Mouse (Mus musculus): ENCODE measurements around the gene Dhrs7.

DNA sequence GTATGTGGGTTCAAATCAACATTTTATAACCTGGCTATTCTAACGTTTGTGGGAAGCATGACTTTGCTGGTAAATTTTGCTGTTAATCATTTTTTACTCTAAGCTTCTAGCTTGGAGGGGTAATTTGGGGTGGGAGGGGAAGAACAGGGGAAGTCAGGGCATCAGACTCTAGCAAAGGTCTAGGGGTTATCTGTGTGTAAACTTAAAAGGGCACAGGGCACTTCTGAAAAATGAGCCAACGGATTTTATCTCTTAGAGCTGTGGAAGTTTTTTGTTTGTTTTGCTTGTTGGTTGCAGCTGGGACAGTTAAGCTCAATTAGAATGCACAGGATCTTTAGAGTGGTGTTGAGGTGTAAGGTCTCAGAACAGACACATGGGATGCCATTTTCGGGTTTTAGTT is 26.7 kb downstream of the Dhrs7 start:
- no peak for TF ChIP-seq CTCF (IDR thresholded peaks at IDR 0.05; ENCODE audit: insufficient read depth, low read depth, low read length)
- TF ChIP-seq POLR2A (IDR thresholded peaks at IDR 0.05; ENCODE audit: insufficient read depth, low read depth, low read length) = no peak
